ENCODE assay signal across 10 mouse cellular contexts in the genomic region with DNA sequence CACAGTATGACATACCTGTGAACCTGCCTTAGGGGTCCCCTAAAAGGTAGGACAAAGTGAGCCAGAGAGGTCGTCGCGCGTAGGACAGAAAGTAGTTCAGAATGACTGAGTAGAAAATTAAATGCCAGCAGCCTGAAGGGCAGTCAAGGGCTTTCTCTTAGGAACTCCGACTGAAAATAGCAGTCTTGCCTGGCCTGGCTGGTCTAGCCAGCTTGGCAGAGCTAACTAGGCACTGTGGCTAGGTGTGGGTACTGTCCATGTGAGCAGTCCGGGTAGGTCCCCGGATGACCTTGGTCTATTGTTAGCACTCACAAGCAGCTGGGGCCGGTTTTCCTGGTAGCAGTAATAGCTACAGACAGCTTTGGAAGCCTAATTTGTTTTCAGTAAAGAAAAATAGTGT. TPM values are rescaled to one million over a fixed set of nuclear protein-coding genes. Genes with fewer than 3 reads are reported as not detected.
DNase-seq lines count a peak whose midpoint lies in the region; ATAC-seq lines count a peak whose summit lies in the region.
"Had no signal": no experiment of that assay in that cellular context is flagged by ENCODE, and none has a peak within 500 bp of the region (broad histone marks: within the 10 kb centered on the region; RNA-seq: fewer than 3 reads in every experiment).

No protein-coding gene starts in this region.

- no peak overlapping the region for H3K4me3 ChIP-seq in intestine, embryonic 16.5 days (ENCODE audit: low read length)
- H3K4me3 ChIP-seq: layer of hippocampus, adult 2 months had no signal

- no peak overlapping the region for H3K4me2 ChIP-seq in intestine, embryonic 16.5 days (ENCODE audit: low read depth, low read length)

- peak; percentile 84 for DNase-seq in gastrocnemius, adult 18-20 months (ENCODE audit: low spot score)
- no peak for DNase-seq in gastrocnemius, postnatal 4 days (ENCODE audit: low spot score in 2 of 2)
- peak; percentile 65 for DNase-seq in gastrocnemius, postnatal 14 days
- DNase-seq in lung, postnatal 36 days: peak; percentile 63
- no peak for DNase-seq in left cerebral cortex, postnatal 14 days (ENCODE audit: low spot score in 2 of 2)
- no peak for DNase-seq in T-cell, adult 2 months (ENCODE audit: low spot score)
- no peak for DNase-seq in layer of hippocampus, adult 8-10 months (ENCODE audit: low spot score in 2 of 2)

- H3K9me3 ChIP-seq in intestine, embryonic 16.5 days (ENCODE audit: control insufficient read depth, low read length): no peaks in the 10 kb centered on the region

- no peaks in the 10 kb centered on the region for H3K27me3 ChIP-seq in intestine, embryonic 16.5 days (replicated peaks; ENCODE audit: control insufficient read depth, insufficient read depth, low read length)

- 63% methylated on average over 8 of the region's 8 CpGs for WGBS in intestine, embryonic 16.5 days

- H3K4me1 ChIP-seq in intestine, embryonic 16.5 days (ENCODE audit: control insufficient read depth, insufficient read depth, low read length): peaks cover 11% of the 10 kb centered on the region; the same call in 1 of the 2 replicates

- 0 out of 2 replicates have a peak overlapping the region, but pooled peaks have one; percentile 10 for H3K9ac ChIP-seq in intestine, embryonic 16.5 days (ENCODE audit: low read depth, low read length)

- ATAC-seq in intestine, embryonic 16.5 days: no peak
- ATAC-seq: forebrain, embryonic 14.5 days had no signal

- no peak overlapping the region for H3K27ac ChIP-seq in intestine, embryonic 16.5 days (ENCODE audit: low read length)
- H3K27ac ChIP-seq: layer of hippocampus, adult 2 months had no signal

- intact Hi-C loops in gastrocnemius, postnatal 14 days (cut with DNase I; ENCODE audit: low total_unique reads): loop anchor here (2.0 kb wide), 1 partner anchor 733 kb away; no protein-coding TSS in a partner anchor
- intact Hi-C loops in left cerebral cortex, postnatal 14 days (cut with DNase I): loop anchor here (5.0 kb wide), 2 partner anchors 682 to 732 kb away; no protein-coding TSS in a partner anchor

- no peaks in the 10 kb centered on the region for H3K36me3 ChIP-seq in intestine, embryonic 16.5 days (ENCODE audit: control insufficient read depth, insufficient read depth, low read length)

RNA-seq across cellular contexts. Expression of gene Itgb6, which starts 2.2 kb away (rescaled TPM):
- 10 to 100 TPM; 38.3 to 44.0 TPM for total RNA-seq in gastrocnemius, adult 18-20 months (2021)
- total RNA-seq in gastrocnemius, postnatal 4 days (2021): 10 to 100 TPM; 35.8 to 36.2 TPM
- total RNA-seq in gastrocnemius, postnatal 14 days (2021): 10 to 100 TPM; 18.1 to 26.3 TPM
- polyA plus RNA-seq in intestine, embryonic 16.5 days (2015; fragmentation: Nextera tagmentation; extraction: Ambion mirVana): 11.4 and 12.6 TPM in 2 replicates
- under 1 TPM; 0.18 to 0.21 TPM for total RNA-seq in left cerebral cortex, postnatal 14 days (2021)
- total RNA-seq in layer of hippocampus, adult 8-10 months (2022): under 1 TPM in 1 of 4 experiments, not detected in 3; 0.11 TPM
- total RNA-seq: layer of hippocampus, adult 2 months had no signal

Comparison
In these comparisons a context has a peak if more than half of its experiments do, and no peak if none do; other contexts are left out.
1. DNase-seq: peak in gastrocnemius, adult 18-20 months (single experiment), gastrocnemius, postnatal 14 days (single experiment) and lung, postnatal 36 days (single experiment); none in gastrocnemius, postnatal 4 days (0 of 2), left cerebral cortex, postnatal 14 days (0 of 2), T-cell, adult 2 months (single experiment) and layer of hippocampus, adult 8-10 months (0 of 2).
2. RNA of gene Itgb6, which starts 2.2 kb away (total RNA-seq): 38.3 to 44.0 TPM in gastrocnemius, adult 18-20 months, 35.8 to 36.2 TPM in gastrocnemius, postnatal 4 days and 18.1 to 26.3 TPM in gastrocnemius, postnatal 14 days; 0.18 to 0.21 TPM in left cerebral cortex, postnatal 14 days and 0.11 TPM in layer of hippocampus, adult 8-10 months; every median in the first group is over 10 times any median in the second.